Mouse (Mus musculus): ENCODE data around the gene Rnf26. TPM values are rescaled to one million over a fixed set of nuclear protein-coding genes. Genes with fewer than 3 reads are reported as not detected.

Gene Rnf26
- 27.5 and 31.8 TPM in 2 replicates for total RNA-seq (2021)
- long read RNA-seq, experiment 1, transcript Rnf26-201 (1 exons, 2,724 nt): major isoform, 88 of 88 reads
- long read RNA-seq, experiment 1, partial matches to known transcripts: 0 of 88 reads
- long read RNA-seq, experiment 1, other reads (novel, unspliced or antisense): 0 of 88 reads
- long read RNA-seq, experiment 2, transcript Rnf26-201 (1 exons, 2,724 nt): major isoform, 57 of 57 reads
- long read RNA-seq, experiment 2, partial matches to known transcripts: 0 of 57 reads
- long read RNA-seq, experiment 2, other reads (novel, unspliced or antisense): 0 of 57 reads

DNA sequence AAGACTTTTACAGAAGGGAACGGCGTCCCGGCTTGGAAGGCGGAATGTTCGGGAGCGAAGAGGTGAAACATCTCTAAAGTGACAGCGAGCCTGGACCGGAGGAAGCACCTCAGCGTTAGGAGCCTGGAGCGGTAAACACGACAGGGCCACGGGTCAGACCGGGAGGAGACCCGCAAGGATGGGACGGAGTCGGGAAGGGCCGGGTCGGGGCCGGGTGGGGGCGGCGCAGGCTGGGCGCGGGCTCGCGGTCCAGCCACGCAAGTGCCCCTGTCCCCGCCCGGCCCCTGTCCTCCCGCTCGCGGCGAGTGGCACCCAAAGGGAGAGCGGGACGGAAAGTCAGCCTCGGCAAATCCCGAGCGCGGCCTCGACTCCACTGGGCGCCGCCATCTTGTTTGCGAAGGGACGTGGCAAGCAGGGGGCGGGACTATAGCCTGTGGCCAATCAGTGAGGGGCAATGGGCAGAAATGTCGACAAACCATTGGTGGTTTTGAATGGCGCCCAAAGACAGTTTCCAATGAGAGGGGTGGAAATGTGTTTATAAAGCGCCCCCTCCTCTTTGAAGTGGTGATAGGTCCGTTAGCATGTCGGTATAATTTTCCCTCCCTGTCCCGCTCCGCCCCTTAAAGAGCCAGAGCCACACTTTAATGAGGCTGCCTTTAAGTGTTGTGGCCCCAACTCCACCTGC lies at the start of gene Rnf26, which contains the start of gene Gm49380:
TSS of gene Rnf26 (minus strand) at position 413 of the 685 bp plus-strand sequence.
TSS of gene Gm49380 (minus strand) at position 396 of the 685 bp plus-strand sequence.
- peak; percentile 97 for DNase-seq

DNA sequence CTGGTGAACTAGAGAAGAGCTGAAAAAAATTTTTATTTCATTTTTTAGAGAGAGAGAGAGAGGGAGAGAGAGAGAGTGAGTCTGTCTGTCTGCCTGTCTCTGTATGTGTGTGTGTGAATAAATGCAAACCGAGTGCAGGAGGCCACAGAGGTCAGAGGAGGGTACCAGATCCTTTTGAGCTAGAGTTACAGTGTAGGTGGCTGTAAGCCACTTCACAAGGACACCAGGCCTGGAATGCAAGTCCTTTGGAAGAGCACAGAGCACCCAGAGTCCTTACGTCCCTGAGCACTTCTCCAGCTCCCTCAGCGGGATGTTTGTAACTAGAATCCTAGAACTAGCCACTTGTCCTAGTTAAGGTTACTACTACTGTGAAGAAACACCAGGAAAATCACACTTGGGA lies 46.6 kb upstream of the Rnf26 start:
- DNase-seq: no peak

DNA sequence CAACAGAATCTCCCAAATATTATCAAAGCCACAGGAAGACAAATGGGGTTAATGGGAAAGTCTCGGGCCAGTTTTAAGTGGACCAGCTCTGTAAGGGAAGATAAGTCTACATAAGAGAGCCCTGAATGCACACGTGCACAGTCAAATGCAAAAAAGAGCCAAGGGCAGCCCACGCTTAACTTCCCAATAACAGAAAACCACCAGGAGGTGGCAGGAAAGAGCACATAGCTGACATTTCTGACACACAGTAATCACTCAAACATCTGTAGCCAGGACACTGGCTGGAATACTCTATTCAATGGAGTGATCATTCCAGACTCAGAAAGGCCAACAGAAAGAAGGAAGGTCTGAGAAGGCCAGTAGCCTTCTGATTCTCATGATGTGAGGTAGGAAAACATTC lies 34.0 kb upstream of the Rnf26 start:
- peak; percentile 47 for DNase-seq

DNA sequence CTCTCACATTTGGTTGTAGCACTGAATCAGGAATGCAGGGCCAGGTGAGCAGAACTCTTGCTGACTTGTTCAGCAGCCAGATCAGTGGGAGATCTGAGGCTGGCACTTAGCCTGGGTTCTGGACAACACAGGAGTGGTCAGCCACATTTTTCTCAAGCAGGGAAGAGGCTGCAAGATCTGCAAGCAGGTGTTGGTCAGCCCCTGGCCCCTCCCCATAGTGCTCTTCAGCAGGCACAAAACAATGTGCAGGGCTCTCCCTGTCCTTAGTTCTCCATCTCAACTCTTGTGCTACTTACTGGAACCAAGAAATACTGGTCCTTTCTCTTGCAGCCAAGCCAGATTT lies 31.4 kb upstream of the Rnf26 start:
- DNase-seq: no peak

DNA sequence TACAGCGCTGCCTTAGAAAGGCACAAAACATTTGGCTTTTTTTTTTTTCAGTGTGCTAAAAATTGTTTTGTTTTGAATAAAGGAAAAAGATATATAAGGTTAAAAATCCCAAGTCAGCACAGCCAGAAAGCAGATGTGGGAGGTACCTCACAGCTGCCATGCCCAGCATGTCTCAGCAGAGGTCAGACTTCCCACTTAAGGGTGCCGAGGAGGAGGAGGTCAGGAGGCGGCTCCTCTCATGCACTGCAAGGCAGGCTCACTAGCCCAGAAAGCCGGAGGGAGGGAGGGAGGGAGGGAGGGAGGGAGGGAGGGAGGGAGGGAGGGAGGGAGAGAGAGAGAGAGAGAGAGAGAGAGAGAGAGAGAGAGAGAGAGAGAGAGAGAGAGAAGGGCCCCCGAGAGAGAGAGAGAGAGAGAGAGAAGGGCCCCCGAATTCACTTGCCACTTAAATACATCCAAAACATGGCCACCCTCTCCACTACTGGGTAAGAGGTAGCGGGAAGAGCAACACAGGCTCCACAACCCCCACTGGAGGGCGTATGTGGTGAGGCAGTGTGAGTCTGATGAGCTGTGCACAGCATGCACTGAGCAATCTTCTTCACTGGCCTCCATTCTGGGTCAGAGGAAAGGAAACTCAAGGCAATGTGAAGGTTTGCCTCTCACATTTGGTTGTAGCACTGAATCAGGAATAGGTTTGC lies 30.9 kb upstream of the Rnf26 start:
- peak; percentile 64 for DNase-seq

DNA sequence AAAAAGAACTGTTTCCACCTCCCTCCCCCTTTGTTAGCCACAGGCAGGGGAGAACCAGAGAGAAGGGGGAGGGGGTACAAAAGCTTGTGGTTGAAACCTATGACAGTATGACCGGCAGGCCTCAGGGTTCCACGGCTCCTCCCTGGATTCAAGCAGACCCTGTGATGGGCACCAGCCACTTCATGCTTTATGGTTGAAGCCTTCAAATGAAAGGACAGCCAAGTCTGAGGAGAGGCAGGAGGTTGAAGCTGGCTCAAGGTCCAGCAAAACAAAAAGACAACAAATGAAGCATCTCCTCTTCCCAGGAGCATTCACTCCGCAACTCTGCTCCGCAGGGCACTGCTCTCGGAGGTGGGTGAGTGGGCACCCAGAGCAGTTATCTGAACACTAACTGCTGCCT lies 30.1 kb upstream of the Rnf26 start:
- no peak for DNase-seq

DNA sequence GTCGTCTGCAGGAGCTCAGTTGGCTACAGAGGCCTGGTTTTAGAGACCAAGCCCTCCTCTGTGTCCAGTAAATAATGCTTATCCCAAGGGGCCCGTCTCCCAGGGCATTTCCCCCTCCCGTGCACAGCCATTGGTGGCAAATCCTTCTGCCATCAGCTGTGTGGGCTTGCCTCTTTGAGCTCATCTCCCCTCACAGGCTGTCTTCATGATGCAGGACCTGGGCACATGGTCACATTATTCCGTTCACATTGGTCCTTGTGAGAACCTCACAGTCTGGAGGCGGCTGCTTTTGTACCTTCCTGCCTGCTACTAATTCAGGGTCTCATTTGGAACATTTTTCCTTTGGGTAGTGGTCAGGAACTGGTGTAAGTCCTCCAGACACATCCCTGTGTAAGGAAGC lies 28.6 kb upstream of the Rnf26 start:
- DNase-seq: no peak

DNA sequence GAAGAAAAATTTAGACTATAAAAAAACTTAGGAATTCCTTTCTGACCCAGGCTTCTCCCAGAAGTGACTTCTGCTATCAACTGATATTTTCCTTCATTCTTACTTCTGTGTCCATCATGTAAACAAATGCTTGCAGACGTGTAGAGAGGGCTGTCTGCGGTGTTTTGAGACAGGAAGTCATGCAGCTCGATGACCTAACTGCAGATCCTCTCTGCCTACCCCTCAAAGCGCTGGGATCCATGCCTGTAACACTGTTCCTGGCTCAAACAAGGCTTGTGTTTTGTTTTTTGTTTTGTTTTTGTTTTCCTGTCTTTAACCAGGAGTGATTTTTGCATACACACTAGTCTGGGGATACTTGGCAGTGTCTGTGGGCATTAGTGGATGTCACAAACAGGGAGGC lies 24.5 kb upstream of the Rnf26 start:
- DNase-seq: no peak

DNA sequence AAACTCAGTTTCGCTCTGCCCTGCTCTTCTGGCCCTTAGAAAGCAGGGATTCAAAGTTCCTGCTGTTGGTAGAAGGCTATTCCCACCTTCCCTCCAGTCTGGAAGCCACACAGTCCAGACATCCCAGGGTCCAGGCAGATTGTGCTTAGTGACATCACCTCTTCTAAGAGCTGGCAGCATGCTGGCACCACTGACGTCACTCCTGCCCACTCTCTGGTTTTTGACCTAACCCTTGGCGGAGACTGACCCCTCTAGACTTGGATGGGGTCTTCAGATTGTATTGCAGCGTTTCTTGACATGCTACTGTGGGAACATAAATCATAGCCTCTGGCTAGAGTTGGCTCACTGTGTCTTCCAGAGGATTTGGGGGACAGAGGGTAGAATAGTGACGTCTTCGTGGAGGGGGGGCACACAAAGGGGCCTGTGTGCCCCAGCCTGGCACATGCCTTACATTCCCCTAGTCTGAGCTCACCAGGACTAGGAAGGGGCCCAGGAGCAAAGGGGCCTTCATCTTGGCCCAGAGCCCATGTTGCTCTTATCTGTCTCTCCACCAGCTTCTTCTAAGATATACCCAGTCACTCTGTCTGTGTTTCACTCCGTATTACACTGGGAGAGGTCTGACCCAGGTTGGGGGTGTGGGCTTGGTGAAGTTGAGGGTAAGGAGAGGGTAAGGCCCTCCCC lies 22.6 kb upstream of the Rnf26 start:
- no peak for DNase-seq

DNA sequence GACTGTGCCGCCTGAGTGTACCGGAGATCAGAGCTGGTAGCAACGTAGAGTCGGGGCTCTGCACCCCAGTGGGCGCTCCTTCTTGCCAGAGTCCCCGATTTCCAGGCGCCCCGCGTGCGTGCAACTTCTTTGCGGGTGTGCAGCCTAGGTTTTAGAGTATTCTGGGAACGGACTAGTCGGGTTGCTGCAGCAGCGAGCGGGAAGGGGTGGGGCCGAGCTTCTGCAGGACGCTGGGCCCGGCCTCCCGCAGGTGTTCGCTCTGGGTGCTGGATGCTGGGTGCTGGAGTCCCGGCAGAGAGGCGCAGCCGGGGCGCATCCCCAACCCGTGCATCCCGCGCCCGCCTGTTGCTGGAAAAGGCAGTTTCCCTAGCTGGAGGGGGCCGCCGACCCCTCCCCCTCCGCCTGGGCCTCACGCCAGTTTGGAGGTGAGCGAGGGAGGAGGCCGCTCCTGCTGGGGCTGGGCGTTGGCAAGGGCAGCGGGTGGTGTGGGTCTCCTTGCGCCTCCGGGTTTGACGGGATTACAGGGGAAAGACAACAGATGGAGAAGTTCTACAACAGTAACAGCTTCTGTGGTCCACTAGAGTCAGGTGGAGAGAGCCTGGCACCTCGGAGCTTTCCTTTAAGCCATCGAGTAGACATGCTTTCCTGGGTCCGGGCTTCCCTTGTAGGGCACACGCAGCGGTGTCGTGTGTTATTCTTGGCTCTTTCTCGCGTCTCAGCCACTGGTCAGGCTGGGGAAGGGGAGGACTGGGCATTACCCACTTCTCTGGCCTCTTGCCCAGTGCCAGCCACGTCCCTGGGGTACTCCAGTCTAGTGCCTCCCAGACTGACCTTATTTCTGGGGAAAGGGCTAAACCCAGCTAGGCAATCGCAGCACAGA lies 21.8 kb upstream of the Rnf26 start:
- peak; percentile 83 for DNase-seq

DNA sequence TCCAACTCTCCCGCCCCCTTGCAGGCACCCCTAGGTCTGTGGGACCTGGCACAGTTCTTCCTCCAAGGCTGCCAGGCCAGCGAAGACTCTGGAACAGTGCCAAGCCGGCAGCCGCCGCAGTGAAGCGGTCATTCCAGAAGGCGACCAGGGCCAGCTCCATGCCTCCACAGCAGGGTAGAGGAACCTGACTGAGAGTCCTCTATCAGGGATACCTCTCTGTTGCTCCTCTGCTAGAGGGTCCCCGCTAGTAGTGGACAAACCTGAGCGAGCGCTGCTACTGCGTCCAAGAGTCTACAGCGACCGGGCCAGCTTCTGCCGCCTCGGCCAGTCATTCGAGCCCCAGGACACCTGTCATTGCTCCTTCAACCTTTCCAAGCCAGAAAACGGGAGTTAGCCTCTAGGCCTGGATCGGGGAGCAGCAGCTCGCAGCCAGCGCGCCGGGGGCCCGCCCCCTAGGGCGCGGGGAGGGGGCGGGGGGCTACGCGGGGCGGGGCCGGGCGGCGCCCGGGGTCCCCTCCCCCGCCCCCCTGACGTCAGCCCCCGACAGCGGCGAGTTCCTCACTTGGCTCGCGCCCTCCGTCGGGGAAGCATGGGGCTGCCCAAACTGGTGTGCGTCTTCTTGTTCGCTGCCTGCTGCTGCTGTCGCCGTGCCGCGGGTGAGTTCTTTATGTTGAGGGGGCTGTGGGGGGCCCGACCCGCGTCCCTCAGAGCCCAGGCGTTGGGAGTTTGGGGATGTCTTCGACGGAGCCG lies 21.0 kb upstream of the Rnf26 start, which contains the start of gene Mcam:
TSS of gene Mcam (plus strand) at position 369 of the 750 bp plus-strand sequence.
- peak; percentile 86 for DNase-seq

DNA sequence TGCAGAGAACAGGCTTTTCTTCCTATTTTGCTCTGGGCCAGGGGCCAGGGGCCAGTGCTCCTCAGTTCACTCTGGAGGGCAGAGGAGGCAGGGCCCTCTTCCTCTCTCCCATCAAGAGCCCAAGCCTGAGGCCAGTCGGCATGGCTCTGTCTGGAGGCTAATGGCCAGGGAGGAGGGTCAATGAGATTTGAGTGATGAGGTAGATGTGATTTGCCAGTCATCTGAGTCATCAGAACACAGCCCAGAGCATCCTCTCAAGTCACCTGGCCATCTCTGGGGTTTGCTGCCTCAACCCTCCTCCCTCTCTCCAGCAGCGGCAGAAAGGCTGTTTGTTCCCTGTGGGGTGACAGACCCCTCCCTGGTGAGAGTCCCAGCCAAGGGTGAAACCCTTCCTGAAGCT lies 20.0 kb upstream of the Rnf26 start:
- no peak for DNase-seq

DNA sequence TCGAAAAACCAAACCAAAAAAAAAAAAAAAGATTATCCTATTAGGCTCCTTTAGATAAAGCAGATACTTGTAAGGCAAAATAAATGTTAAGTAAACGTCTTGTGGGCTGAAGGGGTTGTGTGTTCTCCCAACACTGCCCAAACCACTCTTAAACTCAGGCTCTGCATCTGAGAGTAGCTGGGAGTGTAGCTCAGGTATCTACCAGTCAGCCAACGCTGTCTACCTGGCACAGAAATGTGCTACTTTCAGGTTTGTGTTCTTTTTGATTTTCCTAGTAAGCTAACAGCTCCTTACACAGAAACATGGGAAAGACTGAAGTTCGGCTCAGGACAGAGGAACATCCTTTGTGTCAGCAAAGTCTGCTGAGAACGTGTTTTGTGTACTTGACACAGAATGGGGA lies 18.9 kb upstream of the Rnf26 start:
- DNase-seq: no peak

DNA sequence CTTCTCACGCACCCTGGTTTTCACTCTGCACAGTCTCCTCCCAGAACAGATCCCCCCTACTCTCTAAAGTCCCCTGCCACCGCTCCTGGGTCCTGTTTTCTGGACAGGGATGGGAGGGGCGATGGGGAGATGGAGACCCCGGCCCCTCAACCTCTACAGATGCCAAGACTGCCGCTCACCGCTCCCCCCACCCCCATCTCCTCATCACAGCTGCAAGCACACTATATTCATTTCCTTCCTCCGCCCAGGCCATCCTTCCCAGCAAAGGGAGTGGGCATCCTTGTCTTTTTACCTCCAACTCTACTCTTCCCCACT lies 17.9 kb upstream of the Rnf26 start:
- no peak for DNase-seq

DNA sequence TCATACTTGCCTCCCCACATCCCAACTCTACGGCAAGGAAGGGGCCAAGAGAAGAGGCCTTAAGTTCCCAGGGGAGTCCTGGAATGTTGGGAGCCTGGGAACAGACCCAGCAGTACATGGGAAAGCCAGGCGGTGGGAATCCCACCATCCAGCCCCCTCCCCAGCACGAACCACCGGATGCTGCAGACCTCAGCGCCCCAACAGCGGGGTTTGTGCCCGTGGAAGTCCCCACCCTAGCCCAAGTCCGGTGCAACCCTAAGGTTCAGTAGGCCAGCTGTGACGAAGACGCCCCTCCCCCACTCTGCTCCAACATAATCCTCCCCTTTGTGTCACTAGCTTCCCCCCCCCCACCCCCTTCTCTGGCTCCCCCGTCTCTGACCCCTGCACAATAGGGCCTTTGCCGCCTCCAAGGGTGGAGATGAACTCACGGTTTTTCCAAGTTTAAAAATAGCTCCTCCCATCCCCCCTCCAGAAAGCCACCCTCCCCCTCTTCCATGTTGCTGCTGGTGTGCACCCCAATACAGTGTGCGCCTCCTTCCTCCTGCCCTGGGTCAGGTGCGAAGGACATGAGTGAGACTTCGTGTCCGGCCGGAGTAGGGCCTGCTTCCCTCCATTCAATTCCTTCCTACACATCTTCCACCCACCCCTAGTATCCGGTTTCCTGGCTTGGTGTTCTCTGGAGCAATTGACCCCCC lies 17.4 kb upstream of the Rnf26 start:
- DNase-seq: peak; percentile 63

DNA sequence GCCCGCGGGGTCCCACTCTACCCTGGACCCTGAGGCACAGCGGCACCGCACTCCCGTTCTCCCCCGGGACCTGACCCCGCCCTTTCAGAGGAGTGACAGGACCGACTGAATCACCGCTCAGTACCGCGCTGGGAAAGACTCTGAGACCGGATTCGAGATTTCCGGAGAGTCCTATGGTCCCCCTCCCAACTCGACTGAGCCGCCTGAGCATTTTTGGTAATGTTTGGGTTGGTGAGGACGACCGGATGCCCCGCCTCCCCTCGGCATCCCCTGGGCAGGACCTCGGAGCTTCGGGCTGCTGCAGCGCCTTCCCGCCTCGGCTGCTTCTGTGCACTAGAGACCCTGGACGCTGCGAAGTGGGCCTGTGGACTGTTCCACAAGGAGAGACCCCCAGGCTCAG lies 16.7 kb upstream of the Rnf26 start:
- peak; percentile 84 for DNase-seq

DNA sequence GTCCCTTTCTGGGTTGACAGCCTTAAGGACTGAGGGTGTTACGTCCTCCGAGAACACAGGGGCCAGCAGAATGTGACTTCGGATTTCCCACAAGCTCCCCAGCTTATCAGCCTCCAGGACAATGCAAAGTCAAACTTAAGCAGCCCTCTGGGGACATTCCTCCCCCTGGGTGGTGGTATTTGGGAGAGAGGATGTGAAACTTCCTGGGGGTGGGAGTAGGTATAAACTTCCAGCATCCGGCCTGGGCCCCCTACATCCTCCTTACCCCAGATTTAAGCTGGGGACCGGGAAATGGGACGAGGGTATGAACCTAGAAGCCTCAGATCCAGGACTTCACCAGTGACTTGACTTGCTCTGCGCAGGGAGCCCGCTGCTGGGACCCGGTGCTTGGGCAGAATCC lies 16.3 kb upstream of the Rnf26 start:
- DNase-seq: peak; percentile 40

DNA sequence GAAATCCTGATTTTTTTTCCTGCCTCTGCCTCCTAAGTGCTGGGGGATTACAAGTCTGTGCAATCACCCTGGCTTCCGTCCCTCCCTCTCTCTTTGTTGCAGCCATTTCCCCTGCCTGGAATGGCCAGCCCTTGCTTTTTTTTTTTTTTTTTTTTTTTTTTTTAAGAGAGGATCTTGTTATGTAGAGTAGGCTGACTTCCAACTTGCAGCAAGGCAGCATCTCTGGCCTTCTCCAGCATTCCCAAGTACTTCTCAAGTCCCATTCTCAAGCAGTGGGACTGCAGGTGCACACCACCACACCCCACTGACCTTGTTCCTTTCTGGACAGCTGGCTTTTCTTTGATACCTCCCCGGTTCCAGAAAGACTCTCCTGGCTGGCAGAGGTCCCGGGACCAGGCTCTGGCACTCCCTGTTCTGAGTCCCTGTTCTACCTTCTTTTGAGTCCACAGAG lies 14.1 kb upstream of the Rnf26 start:
- DNase-seq: peak; percentile 58

DNA sequence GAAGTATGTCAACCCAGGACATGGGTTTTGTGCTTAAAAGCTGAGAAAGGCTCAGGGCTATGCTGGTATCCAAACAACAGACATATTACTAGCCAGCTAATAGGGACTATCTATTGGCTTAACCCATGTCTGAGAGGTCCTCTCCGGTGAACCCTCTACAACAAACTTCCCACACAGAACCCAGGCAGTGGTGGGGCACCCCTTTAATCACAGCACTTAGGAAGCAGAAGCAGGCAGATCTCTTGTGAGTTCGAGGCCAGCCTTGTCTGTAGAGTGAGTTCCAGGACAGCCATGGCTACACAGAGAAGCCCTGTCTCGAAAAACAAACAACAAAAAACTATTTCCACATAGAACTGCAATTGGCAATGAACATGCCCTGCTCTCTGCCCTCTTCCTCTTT lies 13.4 kb upstream of the Rnf26 start:
- DNase-seq: no peak
